Mouse (Mus musculus): ENCODE data around the gene Med31.

Med31 gene

GRCm38 (mm10) chr11:72215410-72215797, at the start of gene Med31:
Gene Med31 (minus strand): TSS chr11:72215592.
- DNase-seq (ENCODE audit: low read depth, low spot score): peak; percentile 76

DNA sequence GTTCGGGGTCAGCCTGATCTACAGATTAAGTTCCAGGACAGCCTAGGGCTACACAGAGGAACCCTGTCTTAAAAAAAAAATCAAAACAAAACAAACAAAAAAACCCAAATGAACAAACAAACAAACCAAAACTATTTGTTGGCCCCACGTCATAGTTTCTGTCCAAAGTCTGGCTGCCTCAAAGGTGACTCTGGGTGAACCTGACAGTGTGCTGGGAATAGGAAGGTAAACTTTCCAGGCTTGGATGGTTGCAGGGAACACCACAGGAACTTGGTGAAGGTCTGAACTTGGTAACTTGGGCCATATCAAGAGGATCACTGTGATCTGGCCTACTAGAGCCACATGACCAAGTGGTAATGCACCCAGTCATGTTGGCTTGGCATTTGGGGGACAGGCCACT, 41.0 kb upstream of the Med31 start:
- no peak for DNase-seq (ENCODE audit: low read depth, low spot score)

DNA sequence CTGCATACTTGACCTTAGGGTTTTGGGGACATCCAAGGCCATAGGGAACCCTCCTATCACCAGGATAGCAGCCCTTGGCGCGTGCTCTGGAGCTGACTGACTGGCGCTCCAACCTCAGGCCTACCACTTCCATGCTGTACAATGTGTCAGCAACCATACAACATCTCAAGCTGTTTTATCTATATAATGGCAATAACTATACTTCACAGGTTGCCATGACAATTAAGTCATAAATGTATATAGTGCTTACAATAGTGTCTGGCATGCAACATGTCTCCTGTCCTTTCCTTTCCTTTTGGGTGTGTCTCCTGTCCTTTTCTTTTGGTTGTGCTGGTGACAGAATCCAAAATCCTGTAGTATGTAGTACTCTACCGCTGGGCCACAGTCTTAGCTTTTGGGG, 40.2 kb upstream of the Med31 start:
- no peak for DNase-seq (ENCODE audit: low read depth, low spot score)

GRCm38 (mm10) chr11:72245196-72245753, 29.9 kb upstream of the Med31 start:
- DNase-seq (ENCODE audit: low read depth, low spot score): no peak

DNA sequence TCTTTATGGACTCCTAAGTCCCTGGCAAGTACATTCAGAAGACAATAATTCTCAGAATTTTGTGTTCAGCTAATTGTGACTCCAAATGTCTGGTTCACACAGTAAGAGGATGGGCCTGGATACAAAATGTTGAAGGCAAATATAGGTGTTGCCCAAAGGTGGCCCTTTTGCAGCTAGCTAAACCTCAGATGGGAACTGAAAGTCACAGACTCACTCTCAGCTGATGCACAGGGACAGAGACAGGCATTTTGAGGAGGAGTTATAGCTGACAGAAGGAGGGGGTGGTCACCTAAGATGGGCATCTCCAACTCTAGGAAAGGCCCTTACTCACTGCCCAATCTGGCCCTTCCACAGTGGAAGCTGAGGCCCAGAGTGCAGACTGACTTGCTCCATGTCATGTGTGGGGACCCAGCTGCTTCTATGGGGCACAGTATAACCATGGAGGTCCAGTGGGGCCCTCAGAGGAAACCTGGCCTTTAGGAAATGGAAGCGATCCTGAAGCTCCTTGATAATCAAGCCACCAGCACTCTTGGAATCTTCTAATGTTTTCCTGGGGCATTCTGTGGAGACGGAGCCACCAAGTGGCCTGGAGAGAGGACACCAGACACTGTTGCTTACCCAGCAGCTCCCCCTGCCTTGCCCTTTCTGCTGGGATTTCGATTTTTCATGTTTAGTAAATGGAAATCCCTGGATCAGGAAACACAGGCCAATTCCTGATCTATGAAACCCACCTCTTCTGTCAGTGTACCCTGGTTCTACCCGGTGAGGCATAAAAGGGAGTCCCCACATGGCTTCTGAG, 24.9 kb upstream of the Med31 start:
- no peak for DNase-seq (ENCODE audit: low read depth, low spot score)

DNA sequence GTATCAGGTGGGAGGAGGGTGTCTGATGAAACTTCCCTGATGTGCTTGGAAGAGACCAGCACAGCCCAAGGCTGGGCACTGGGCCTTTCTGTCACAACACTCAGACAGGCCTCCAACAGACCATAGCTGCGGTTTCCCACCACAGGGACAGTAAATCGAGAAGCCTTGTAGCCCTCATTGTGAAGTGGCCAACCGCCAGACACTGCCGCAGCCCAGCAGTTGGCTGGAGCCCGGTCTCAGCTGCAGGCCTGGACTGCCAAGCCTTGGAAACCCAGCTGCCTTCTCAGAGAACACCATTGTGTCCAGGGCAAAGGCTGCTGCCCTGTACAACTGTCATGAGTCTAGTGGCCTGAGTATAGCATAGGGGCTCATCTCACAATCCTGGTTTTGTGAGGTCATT, 18.6 kb upstream of the Med31 start:
- DNase-seq (ENCODE audit: low read depth, low spot score): no peak

- DNase-seq (ENCODE audit: low read depth, low spot score): no peak
Observed at GRCm38 (mm10) chr11:72232991-72233390, 17.6 kb upstream of the Med31 start.

- DNase-seq (ENCODE audit: low read depth, low spot score): peak; percentile 77
Observed at GRCm38 (mm10) chr11:72232068-72232467, 16.7 kb upstream of the Med31 start.

- no peak for DNase-seq (ENCODE audit: low read depth, low spot score)
Observed at GRCm38 (mm10) chr11:72228513-72228912, 13.1 kb upstream of the Med31 start.

DNA sequence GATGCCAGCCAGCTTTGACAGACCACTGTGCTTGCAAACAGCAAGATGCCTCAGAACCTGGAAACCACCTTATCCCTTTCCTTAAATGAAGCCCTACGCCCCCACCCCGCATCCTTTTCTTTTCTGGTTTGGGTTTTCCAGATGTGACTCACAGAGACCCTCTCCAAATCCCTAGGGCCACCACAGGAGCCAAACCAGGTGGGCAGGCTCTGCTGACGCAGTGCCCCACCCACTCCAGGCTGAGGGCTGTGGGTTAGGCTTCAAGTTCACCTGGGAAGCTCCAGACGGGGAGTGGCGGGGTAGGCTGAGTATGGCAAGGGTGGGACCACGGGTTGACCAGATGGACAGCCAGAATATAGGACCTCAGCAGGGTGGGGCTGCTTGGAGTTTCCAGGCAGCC, 11.5 kb upstream of the Med31 start:
- no peak for DNase-seq (ENCODE audit: low read depth, low spot score)

- DNase-seq (ENCODE audit: low read depth, low spot score): no peak
Observed at GRCm38 (mm10) chr11:72226020-72226791, 10.8 kb upstream of the Med31 start.

DNA sequence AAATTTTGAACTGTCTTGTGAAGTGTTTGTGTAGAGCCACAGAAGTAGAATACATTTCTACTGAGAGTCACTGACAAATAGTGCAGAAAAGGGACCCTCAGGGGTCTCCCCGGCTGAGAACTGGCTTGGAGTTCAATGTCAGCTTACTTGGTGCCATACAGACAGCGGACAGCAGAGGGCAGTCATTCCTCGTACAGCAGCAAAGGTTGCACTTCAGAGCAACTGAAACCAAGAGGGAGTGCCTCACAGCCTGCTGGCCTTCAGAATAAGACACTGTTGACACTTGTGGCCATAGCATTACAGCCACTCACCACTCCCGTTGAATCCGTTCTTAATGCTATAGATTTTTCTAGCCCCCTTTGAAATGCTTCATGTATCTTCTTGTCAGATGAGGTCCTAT, 9.5 kb upstream of the Med31 start:
- DNase-seq (ENCODE audit: low read depth, low spot score): peak; percentile 78

DNA sequence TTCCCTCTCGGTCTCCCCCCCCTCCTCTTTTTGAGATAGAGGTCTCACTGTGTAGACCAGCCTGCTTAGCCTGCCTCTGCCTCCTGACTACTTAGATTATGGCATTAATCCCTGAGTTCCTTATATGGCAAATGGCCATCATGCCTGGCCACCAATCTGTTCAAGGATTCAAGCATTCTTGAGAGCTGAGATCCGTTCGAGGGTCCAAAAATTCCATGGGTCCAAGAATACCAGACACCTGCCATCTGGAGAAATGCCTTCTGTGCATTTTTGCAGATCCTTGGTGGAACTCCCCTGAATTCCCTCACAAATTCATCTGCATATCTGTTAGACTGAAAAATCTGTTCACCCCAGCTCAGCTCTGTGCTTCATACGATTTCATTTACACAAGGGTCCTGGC, 8.0 kb upstream of the Med31 start:
- no peak for DNase-seq (ENCODE audit: low read depth, low spot score)

- peak; percentile 79 for DNase-seq (ENCODE audit: low read depth, low spot score)
Observed at GRCm38 (mm10) chr11:72221278-72221677, 5.9 kb upstream of the Med31 start.

DNA sequence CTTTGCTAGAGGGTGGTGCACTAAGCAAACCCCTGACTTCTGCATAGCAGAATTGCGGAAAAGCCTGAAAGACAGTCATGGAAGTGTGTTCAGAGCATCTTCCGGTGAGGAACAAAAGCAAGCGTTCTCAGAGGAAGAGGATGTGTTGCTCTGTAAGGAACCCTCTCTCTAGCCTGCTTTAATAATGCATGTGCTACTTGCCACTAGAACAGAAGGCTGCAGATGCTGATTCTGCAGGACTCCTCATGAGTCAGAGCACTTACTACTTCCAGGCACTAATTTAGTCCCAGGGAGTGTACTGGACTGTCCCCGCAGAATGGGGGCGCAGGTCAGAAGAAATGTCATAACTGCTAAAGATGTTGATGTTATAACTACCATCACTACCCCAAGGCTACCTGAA, 1.7 kb upstream of the Med31 start:
- no peak for DNase-seq (ENCODE audit: low read depth, low spot score)

GRCm38 (mm10) chr11:72214591-72215409, 592 bp downstream of the Med31 start:
- peak; percentile 98 for DNase-seq (ENCODE audit: low read depth, low spot score)

DNA sequence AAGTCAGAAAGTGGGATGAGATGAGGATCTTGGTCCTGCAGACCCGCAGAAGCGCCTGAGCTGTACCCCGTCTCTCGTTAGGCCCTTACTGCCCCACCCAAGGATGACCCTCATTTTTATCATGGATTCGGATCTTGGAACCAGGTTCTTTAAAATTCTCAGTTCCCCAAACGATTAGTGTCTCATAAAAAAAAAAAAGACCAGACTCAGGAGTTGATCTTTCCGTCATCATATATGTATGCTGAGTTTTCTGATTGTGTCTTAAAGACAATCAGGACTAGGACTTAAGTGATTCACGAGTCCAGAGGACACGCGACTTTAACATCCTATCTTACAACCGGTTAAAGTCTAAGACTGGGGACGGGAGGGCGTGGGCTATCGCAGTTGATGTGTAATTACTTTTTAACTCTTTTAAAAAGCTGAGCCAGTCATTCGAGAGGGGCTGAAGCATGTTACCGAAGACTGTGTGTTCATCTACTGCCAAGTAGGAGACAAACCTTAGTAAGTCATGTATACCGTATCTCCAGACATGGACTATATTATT, 7.5 kb downstream of the Med31 start:
- no peak for DNase-seq (ENCODE audit: low read depth, low spot score)

DNA sequence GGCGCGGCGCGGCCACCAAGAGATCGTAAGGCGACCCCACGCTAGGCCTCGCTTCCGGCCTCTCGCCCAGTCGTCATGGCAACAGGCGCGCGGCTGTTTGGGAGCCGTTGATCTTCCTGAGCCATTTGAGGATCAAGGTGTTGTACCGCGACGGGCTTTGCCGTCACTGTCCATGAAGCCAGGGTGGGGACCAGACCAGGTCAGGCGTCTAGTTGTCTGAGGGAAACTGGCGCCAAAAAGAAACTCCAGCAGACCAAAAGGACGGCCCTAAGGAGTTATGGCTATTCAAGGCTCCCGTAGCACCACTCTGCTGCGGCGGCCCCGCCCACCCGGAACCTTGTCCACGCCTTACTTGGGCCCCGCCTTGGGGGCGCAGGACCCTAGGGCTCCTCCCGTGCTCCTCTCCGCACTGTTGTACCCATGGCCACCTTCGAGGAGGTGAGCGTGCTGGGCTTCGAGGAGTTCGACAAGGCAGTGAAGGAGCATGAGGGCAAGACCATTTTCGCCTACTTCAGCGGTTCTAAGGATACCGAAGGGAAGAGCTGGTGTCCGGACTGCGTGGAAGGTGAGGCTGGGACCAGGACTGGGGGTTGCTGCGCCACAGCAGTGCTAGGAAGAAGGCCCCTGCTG, 8.1 kb downstream of the Med31 start, which contains the start of the genes 4933427D14Rik and Txndc17:
4933427D14Rik (minus strand) TSS at position 256 of the 630 bp plus-strand sequence.
Txndc17 (plus strand) TSS at position 344 of the 630 bp plus-strand sequence.
- peak; percentile 95 for DNase-seq (ENCODE audit: low read depth, low spot score)

DNA sequence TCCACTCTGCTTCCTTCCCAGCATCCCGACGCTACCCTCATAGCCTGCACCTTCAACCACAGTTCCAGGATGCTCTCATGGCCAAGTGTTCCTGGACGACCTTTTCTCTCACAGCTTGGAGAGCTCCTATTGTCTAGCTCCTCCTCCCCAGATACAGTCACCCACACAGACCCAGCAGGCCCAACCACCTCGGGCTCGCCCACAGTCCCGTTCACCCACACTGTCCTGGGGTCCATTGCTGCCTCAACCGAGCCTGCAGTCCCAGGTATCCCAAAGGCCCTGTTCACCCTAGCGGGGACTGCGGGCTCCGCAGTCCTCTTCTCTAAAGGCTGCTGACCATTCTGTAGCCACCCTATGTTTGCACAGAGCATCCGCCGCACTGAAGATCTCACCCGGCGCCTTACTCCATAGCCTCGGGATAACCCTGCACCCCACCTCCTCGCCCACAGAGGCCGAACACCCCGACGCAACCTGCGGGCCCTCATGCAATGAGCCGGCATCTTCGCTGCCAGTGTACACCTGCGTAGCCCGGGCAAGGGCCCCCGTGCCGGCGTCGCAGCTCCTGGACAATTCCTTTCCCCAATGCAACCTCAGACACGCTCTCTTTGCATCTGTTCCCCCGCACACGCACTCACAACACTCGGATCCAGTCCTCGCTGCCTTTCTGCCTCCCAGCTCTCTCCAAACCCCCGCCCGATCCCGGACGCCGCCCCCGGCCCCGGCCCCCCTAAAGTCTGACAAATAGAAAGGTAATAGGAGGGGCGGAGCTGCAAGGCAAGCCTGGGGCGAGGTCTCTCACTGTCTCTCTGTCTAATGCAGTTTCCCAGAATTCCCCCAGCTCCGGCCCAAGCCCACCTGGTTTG, 8.8 kb downstream of the Med31 start, which contains the start of gene Gm43951:
Gm43951 (minus strand) TSS at position 500 of the 863 bp plus-strand sequence.
- DNase-seq (ENCODE audit: low read depth, low spot score): peak; percentile 25

DNA sequence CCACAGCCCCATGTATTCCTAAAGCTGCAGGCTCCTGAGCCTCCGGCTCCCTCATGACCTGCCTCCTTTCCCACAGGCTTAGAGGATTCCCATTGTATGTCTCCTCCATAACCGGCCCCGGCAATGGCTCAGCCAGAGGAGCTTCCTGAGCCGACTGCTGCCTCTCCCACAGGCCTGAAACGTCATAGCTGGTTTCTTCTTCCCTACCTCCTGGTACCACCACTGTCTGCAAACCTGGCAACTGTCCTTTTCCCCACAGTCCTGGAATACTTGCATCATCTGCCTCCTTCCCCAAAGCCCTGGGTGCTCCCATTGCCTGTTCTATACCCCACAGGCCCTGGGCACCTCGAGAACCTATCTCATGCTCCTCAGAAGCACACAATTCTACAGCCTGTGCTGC, 10.1 kb downstream of the Med31 start:
- DNase-seq (ENCODE audit: low read depth, low spot score): peak; percentile 16

Data from R1 (cell line).